Mouse (Mus musculus): ENCODE measurements around the gene Gm6588. TPM values are rescaled to one million over a fixed set of nuclear protein-coding genes. Genes with fewer than 3 reads are reported as not detected.

The Gm6588 gene
- polyA plus RNA-seq, 1 experiment from 2014 or later: not detected

GRCm38 (mm10) chr5:112482551-112482950, 33.3 kb downstream of the Gm6588 start:
- no peak overlapping the region for H3K27ac ChIP-seq (ENCODE audit: low read depth)
- DNase-seq (no peak), ATAC-seq (no peak)
- H3K4me3 ChIP-seq (ENCODE audit: low read depth, low read length): no peak overlapping the region
- no peak overlapping the region for H3K9ac ChIP-seq (replicated peaks)
- TF ChIP-seq EP300 (IDR thresholded peaks at IDR 0.05; ENCODE audit: low read depth) (no peak), CTCF (IDR thresholded peaks at IDR 0.05; ENCODE audit: low read depth) (no peak)
- no peaks in the 10 kb centered on the region for H3K4me1 ChIP-seq (ENCODE audit: insufficient read depth)
- no peak overlapping the region for H3K4me2 ChIP-seq (ENCODE audit: low read depth, low read length)
- H3K36me3 ChIP-seq (replicated peaks; ENCODE audit: insufficient read depth, low read length): no peaks in the 10 kb centered on the region
- 46% methylated on average over 13 of the region's 13 CpGs for WGBS (ENCODE audit: insufficient replicate concordance)
- 0 out of 2 replicates have a peak, but pooled peaks cover 4% of the 10 kb centered on the region for H3K27me3 ChIP-seq (ENCODE audit: insufficient read depth, low read length)
- no peaks in the 10 kb centered on the region for H3K9me3 ChIP-seq (ENCODE audit: low read length)

DNA sequence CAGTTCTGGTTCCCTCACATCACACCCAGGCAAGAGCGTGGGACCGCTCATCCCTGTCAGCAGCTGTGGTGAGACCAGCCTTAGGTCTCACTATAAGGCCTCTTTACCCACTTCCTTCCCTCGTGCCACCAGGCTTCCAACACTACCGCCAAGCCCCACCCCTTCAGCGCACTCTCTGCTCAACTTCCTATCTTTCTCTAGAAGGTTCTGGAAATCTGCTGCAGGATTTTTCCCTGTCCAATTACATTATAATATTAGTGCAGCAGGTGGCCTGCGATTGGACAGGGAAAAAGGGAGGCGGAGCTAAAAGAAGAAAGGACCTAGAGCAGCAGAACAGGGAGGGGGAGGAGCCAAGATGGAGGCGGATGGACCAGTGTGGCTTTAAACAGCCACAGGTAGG, 33.8 kb downstream of the Gm6588 start:
- Histone ChIP-seq H3K4me1 (ENCODE audit: insufficient read depth) (no peaks in the 10 kb centered on the region), H3K9ac (replicated peaks) (no peak overlapping the region), H3K4me2 (ENCODE audit: low read depth, low read length) (no peak overlapping the region), H3K27ac (ENCODE audit: low read depth) (no peak overlapping the region), H3K9me3 (ENCODE audit: low read length) (no peaks in the 10 kb centered on the region), H3K36me3 (replicated peaks; ENCODE audit: insufficient read depth, low read length) (no peaks in the 10 kb centered on the region), H3K27me3 (ENCODE audit: insufficient read depth, low read length) (0 out of 2 replicates have a peak, but pooled peaks cover 4% of the 10 kb centered on the region), H3K4me3 (ENCODE audit: low read depth, low read length) (no peak overlapping the region)
- ATAC-seq: no peak
- 49% methylated on average over 8 of the region's 8 CpGs for WGBS (ENCODE audit: insufficient replicate concordance)
- no peak for DNase-seq
- TF ChIP-seq CTCF (IDR thresholded peaks at IDR 0.05; ENCODE audit: low read depth) (no peak), EP300 (IDR thresholded peaks at IDR 0.05; ENCODE audit: low read depth) (no peak)

DNA sequence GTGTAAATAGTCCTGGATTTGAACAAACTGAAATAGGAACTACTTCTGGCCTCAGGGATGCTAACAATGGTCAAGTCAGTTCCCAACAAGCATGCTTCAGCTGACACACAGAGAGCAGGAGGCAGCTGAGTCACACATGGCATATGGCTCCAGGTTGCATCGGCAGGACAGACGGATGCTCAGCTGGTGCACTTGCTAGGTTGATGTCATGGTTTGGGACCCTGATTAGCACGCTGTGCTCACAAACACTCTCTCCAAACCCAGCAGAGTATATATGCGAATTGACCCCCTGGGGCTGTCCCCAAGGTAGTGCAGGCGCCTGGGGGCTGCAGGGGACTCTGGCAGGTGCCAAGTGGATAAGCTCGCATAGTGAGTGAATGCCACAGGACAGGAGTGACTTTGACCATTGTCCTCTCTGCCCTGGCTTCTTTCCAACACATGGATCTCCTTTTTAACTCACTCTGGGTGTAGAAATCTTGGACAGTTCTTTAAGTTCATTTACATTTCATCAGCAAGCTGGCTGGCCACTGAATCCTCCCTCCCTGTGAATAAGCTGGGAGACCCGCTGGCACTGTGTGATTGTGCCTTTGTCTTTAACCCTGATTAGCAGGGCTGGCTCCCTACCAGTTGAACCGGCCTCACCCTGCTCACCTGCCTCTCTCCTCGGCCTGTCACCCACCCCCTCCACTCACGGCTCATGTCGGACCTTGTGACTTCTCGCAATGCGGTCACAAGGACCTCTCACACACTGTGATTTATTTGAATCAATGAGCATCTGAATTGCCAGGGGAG, 35.9 kb downstream of the Gm6588 start:
- 31% methylated on average over 13 of the region's 13 CpGs for WGBS (ENCODE audit: insufficient replicate concordance)

DNA sequence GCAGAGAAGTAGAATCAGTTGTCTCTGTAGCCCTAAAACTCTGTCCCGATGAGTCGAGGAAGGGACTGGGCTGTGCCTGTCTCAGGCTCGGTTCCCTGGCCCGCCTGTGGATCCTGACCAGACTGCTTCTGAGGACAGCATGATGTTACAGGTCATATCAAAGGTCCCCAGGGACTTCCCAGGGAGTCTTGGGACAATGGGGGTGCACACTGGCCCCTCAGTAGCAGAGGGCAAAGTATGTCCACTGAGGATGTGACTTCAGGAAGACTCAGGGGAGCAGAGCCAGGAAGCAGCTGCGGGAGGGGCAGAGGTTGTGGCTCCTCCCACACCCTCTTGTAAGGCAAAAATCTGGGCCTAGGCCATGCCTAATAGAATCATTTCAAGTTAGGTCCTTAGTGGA, 37.2 kb downstream of the Gm6588 start:
- 43% methylated on average over 5 of the region's 5 CpGs for WGBS (ENCODE audit: insufficient replicate concordance)
- Histone ChIP-seq H3K4me3 (ENCODE audit: low read depth, low read length) (no peak overlapping the region), H3K27me3 (ENCODE audit: insufficient read depth, low read length) (0 out of 2 replicates have a peak, but pooled peaks cover 4% of the 10 kb centered on the region), H3K9ac (replicated peaks) (no peak overlapping the region), H3K4me1 (ENCODE audit: insufficient read depth) (no peaks in the 10 kb centered on the region), H3K4me2 (ENCODE audit: low read depth, low read length) (no peak overlapping the region), H3K36me3 (replicated peaks; ENCODE audit: insufficient read depth, low read length) (no peaks in the 10 kb centered on the region), H3K27ac (ENCODE audit: low read depth) (no peak overlapping the region), H3K9me3 (ENCODE audit: low read length) (no peaks in the 10 kb centered on the region)
- no peak for ATAC-seq
- DNase-seq: no peak
- no peak for TF ChIP-seq CTCF (IDR thresholded peaks at IDR 0.05; ENCODE audit: low read depth)
- no peak for TF ChIP-seq EP300 (IDR thresholded peaks at IDR 0.05; ENCODE audit: low read depth)

More for the DNA sequence above, 35.9 kb downstream of the Gm6588 start:
- Histone ChIP-seq H3K4me3 (ENCODE audit: low read depth, low read length) (no peak overlapping the region), H3K9ac (replicated peaks) (no peak overlapping the region), H3K27me3 (ENCODE audit: insufficient read depth, low read length) (0 out of 2 replicates have a peak, but pooled peaks cover 4% of the 10 kb centered on the region), H3K36me3 (replicated peaks; ENCODE audit: insufficient read depth, low read length) (no peaks in the 10 kb centered on the region), H3K4me1 (ENCODE audit: insufficient read depth) (no peaks in the 10 kb centered on the region), H3K4me2 (ENCODE audit: low read depth, low read length) (no peak overlapping the region), H3K9me3 (ENCODE audit: low read length) (no peaks in the 10 kb centered on the region), H3K27ac (ENCODE audit: low read depth) (no peak overlapping the region)
- DNase-seq (no peak), ATAC-seq (no peak)
- TF ChIP-seq EP300 (IDR thresholded peaks at IDR 0.05; ENCODE audit: low read depth) (no peak), CTCF (IDR thresholded peaks at IDR 0.05; ENCODE audit: low read depth) (no peak)

GRCm38 (mm10) chr5:112487504-112487903, 38.3 kb downstream of the Gm6588 start:
- no peak overlapping the region for H3K4me3 ChIP-seq (ENCODE audit: low read depth, low read length)
- DNase-seq (no peak), ATAC-seq (no peak)
- H3K27ac ChIP-seq (ENCODE audit: low read depth): no peak overlapping the region
- no peak for TF ChIP-seq CTCF (IDR thresholded peaks at IDR 0.05; ENCODE audit: low read depth)
- TF ChIP-seq EP300 (IDR thresholded peaks at IDR 0.05; ENCODE audit: low read depth): no peak
- WGBS (ENCODE audit: insufficient replicate concordance): 63% methylated on average over 1 of the region's 1 CpGs
- no peak overlapping the region for H3K9ac ChIP-seq (replicated peaks)
- H3K27me3 ChIP-seq (ENCODE audit: insufficient read depth, low read length): 0 out of 2 replicates have a peak, but pooled peaks cover 4% of the 10 kb centered on the region
- no peaks in the 10 kb centered on the region for H3K9me3 ChIP-seq (ENCODE audit: low read length)
- H3K4me1 ChIP-seq (ENCODE audit: insufficient read depth): no peaks in the 10 kb centered on the region
- no peak overlapping the region for H3K4me2 ChIP-seq (ENCODE audit: low read depth, low read length)
- H3K36me3 ChIP-seq (replicated peaks; ENCODE audit: insufficient read depth, low read length): no peaks in the 10 kb centered on the region

DNA sequence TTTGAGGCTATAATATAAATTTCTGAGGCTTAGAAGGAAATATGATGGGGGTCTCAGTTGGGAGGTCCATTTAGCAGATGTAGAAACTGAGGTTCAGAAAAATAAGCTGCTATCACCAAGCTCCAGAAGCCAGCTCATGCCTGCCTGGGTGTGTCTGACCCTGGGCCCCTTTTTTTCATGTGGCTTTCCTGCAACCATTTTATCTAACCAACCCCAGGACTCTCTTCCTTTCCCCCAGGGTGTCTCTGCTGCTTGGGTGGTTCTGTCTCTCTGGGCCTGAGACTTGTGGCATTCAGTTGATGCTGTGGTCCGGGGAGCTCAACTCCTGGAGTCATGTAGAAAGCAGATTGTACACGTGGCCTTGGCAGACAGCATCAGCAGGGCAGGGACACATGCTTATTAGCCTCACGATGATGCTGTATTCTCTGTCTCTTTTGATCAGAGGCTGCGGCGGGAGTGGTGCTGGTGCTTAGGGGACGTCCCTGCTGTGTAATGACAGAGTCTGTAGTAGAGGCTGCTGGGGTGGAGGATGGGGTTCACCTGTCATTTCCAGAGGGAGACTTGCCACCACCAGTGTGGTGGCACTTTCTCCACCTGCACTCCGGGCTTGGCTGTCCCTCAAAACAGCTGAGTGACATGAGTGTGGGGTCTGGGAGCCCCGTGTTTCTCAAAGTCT, 39.0 kb downstream of the Gm6588 start:
- ATAC-seq: peak; percentile 27; the same call in 1 of the 2 replicates
- Histone ChIP-seq H3K4me1 (ENCODE audit: insufficient read depth) (no peaks in the 10 kb centered on the region), H3K4me2 (ENCODE audit: low read depth, low read length) (no peak overlapping the region)

More for the DNA sequence above, 39.0 kb downstream of the Gm6588 start:
- no peak overlapping the region for H3K4me3 ChIP-seq (ENCODE audit: low read depth, low read length)
- 0 out of 2 replicates have a peak, but pooled peaks cover 4% of the 10 kb centered on the region for H3K27me3 ChIP-seq (ENCODE audit: insufficient read depth, low read length)
- no peaks in the 10 kb centered on the region for H3K36me3 ChIP-seq (replicated peaks; ENCODE audit: insufficient read depth, low read length)
- no peak for DNase-seq
- 57% methylated on average over 8 of the region's 8 CpGs for WGBS (ENCODE audit: insufficient replicate concordance)
- TF ChIP-seq CTCF (IDR thresholded peaks at IDR 0.05; ENCODE audit: low read depth) (no peak), EP300 (IDR thresholded peaks at IDR 0.05; ENCODE audit: low read depth) (no peak)
- H3K9ac ChIP-seq (replicated peaks): no peak overlapping the region
- no peaks in the 10 kb centered on the region for H3K9me3 ChIP-seq (ENCODE audit: low read length)
- no peak overlapping the region for H3K27ac ChIP-seq (ENCODE audit: low read depth)

Data from liver, postnatal 0 days (tissue).